Mouse (Mus musculus): Measurements from ENCODE around the gene Use1. TPM values are rescaled to one million over a fixed set of nuclear protein-coding genes. Genes with fewer than 3 reads are reported as not detected.

Gene Use1
- polyA plus RNA-seq, 1 experiment from 2014 or later, result 100 TPM

GRCm38 (mm10) chr8:71403107-71403885 is 36.6 kb downstream of the Use1 start:
- Histone ChIP-seq H3K4me3 (replicated peaks) (no peak overlapping the region), H3K4me2 (no peak overlapping the region), H3K27me3 (no peaks in the 10 kb centered on the region), H3K9ac (replicated peaks) (no peak overlapping the region), H3K27ac (no peak overlapping the region), H3K4me1 (replicated peaks) (peaks cover 16% of the 10 kb centered on the region), H3K9me3 (no peaks in the 10 kb centered on the region), H3K36me3 (peaks cover 52% of the 10 kb centered on the region)
- ATAC-seq (ENCODE audit: insufficient number of reproducible peaks, insufficient read depth, low FRiP score, low TSS enrichment, low read depth), result no peak
- WGBS, result 80% methylated on average over 6 of the region's 6 CpGs

GRCm38 (mm10) chr8:71404011-71404410 is 37.4 kb downstream of the Use1 start:
- H3K9me3 ChIP-seq, result no peaks in the 10 kb centered on the region
- H3K9ac ChIP-seq (replicated peaks), result no peak overlapping the region
- no peak overlapping the region for H3K4me3 ChIP-seq (replicated peaks)
- H3K4me2 ChIP-seq, result no peak overlapping the region
- peaks cover 53% of the 10 kb centered on the region for H3K36me3 ChIP-seq
- H3K4me1 ChIP-seq (replicated peaks), result peaks cover 16% of the 10 kb centered on the region
- no peaks in the 10 kb centered on the region for H3K27me3 ChIP-seq
- ATAC-seq (ENCODE audit: insufficient number of reproducible peaks, insufficient read depth, low FRiP score, low TSS enrichment, low read depth), result no peak
- no peak overlapping the region for H3K27ac ChIP-seq
- 88% methylated on average over 8 of the region's 8 CpGs for WGBS

GRCm38 (mm10) chr8:71404951-71405351 is 38.3 kb downstream of the Use1 start:
- Histone ChIP-seq H3K27me3 (no peaks in the 10 kb centered on the region), H3K9me3 (no peaks in the 10 kb centered on the region), H3K27ac (no peak overlapping the region), H3K4me3 (replicated peaks) (peak overlapping the region; percentile 70; the same call in 1 of the 2 replicates), H3K36me3 (peaks cover 55% of the 10 kb centered on the region), H3K9ac (replicated peaks) (no peak overlapping the region), H3K4me2 (peak overlapping the region; percentile 95), H3K4me1 (replicated peaks) (peaks cover 16% of the 10 kb centered on the region)
- 93% methylated on average over 9 of the region's 9 CpGs for WGBS
- no peak for ATAC-seq (ENCODE audit: insufficient number of reproducible peaks, insufficient read depth, low FRiP score, low TSS enrichment, low read depth)

- peak within 1 kb of the TSS; percentile 95 for H3K4me2 ChIP-seq
- H3K4me1 ChIP-seq (replicated peaks), result peaks cover 16% of the 10 kb centered on the region
- H3K4me3 ChIP-seq (replicated peaks), result peak within 1 kb of the TSS; percentile 70
- H3K27ac ChIP-seq, result peak within 1 kb of the TSS; percentile 60
- 18% methylated on average over 33 of the region's 33 CpGs for WGBS
- H3K27me3 ChIP-seq, result no peaks in the 10 kb centered on the region
- ATAC-seq (ENCODE audit: insufficient number of reproducible peaks, insufficient read depth, low FRiP score, low TSS enrichment, low read depth), result peak; percentile 81
- peaks cover 52% of the 10 kb centered on the region for H3K36me3 ChIP-seq
- no peaks in the 10 kb centered on the region for H3K9me3 ChIP-seq
- H3K9ac ChIP-seq (replicated peaks), result peak within 1 kb of the TSS; percentile 73
These were observed 38.9 kb downstream of the Use1 start, which contains the start of gene Ankle1 for GRCm38 (mm10) chr8:71405401-71406098. Gene Ankle1 (plus strand): TSS chr8:71406010.

- WGBS, result 1% methylated on average over 55 of the region's 55 CpGs
These were observed 39.7 kb downstream of the Use1 start for GRCm38 (mm10) chr8:71406099-71407015.

GRCm38 (mm10) chr8:71407441-71407840 is 40.8 kb downstream of the Use1 start:
- no peak for ATAC-seq (ENCODE audit: insufficient number of reproducible peaks, insufficient read depth, low FRiP score, low TSS enrichment, low read depth)
- Histone ChIP-seq H3K4me1 (replicated peaks) (peaks cover 21% of the 10 kb centered on the region), H3K9ac (replicated peaks) (no peak overlapping the region), H3K9me3 (no peaks in the 10 kb centered on the region), H3K4me3 (replicated peaks) (0 out of 2 replicates have a peak overlapping the region, but pooled peaks have one; percentile 70), H3K27ac (no peak overlapping the region), H3K4me2 (peak overlapping the region; percentile 95), H3K36me3 (peaks cover 45% of the 10 kb centered on the region), H3K27me3 (no peaks in the 10 kb centered on the region)
- 96% methylated on average over 14 of the region's 14 CpGs for WGBS

More at GRCm38 (mm10) chr8:71406099-71407015, 39.7 kb downstream of the Use1 start:
- Histone ChIP-seq H3K9me3 (no peaks in the 10 kb centered on the region), H3K4me2 (peak overlapping the region; percentile 95), H3K36me3 (peaks cover 47% of the 10 kb centered on the region), H3K27ac (peak overlapping the region; percentile 53), H3K27me3 (no peaks in the 10 kb centered on the region), H3K4me1 (replicated peaks) (peaks cover 16% of the 10 kb centered on the region), H3K4me3 (replicated peaks) (peak overlapping the region; percentile 70), H3K9ac (replicated peaks) (peak overlapping the region; percentile 73)
- peak; percentile 75 for ATAC-seq (ENCODE audit: insufficient number of reproducible peaks, insufficient read depth, low FRiP score, low TSS enrichment, low read depth)

GRCm38 (mm10) chr8:71408231-71408630 is 41.6 kb downstream of the Use1 start:
- Histone ChIP-seq H3K27me3 (no peaks in the 10 kb centered on the region), H3K4me3 (replicated peaks) (no peak overlapping the region), H3K9ac (replicated peaks) (no peak overlapping the region), H3K9me3 (no peaks in the 10 kb centered on the region), H3K36me3 (peaks cover 38% of the 10 kb centered on the region), H3K4me1 (replicated peaks) (peaks cover 21% of the 10 kb centered on the region), H3K27ac (no peak overlapping the region), H3K4me2 (no peak overlapping the region)
- no peak for ATAC-seq (ENCODE audit: insufficient number of reproducible peaks, insufficient read depth, low FRiP score, low TSS enrichment, low read depth)
- 95% methylated on average over 4 of the region's 4 CpGs for WGBS

- peaks cover 14% of the 10 kb centered on the region for H3K4me1 ChIP-seq (replicated peaks)
- no peak overlapping the region for H3K27ac ChIP-seq
- no peak overlapping the region for H3K4me3 ChIP-seq (replicated peaks)
- H3K36me3 ChIP-seq, result peaks cover 30% of the 10 kb centered on the region
- WGBS, result 48% methylated on average over 11 of the region's 11 CpGs
- no peak overlapping the region for H3K9ac ChIP-seq (replicated peaks)
- no peak overlapping the region for H3K4me2 ChIP-seq
- H3K9me3 ChIP-seq, result no peaks in the 10 kb centered on the region
- H3K27me3 ChIP-seq, result no peaks in the 10 kb centered on the region
- ATAC-seq (ENCODE audit: insufficient number of reproducible peaks, insufficient read depth, low FRiP score, low TSS enrichment, low read depth), result no peak
These were observed 45.1 kb downstream of the Use1 start for GRCm38 (mm10) chr8:71411535-71412273.
